In the genomic region with DNA sequence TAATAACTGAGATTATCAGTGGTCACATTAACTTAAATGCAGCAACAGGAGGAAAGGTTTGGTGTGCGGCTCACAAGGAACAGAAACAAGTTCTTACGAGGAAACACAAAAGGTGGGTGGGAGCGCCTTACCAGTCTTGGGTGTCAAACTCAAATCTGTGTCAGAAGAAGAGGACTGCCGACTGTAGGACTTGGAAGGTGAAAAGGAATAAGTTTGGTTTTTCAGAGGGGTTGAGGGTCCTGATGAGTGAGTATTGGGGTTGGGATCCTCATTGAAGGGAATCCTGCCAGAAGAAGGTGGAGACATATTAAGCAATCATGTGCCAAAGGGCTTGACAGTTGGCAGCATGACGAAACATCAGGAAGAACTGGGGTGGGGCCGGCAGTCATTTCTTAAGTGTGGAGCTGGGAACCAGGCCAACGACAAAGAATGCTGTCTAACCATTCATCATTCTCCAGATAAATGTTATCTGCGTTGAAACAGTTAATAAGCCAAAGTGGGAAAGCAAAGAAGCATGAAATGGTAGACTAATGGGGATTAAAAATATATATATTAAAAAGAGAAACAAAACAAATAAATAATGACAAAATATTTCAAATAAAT, we compare ENCODE assay signal across 12 mouse cellular contexts. TPM values are rescaled to one million over a fixed set of nuclear protein-coding genes. Genes with fewer than 3 reads are reported as not detected.
DNase-seq lines count a peak whose midpoint lies in the region; ATAC-seq and TF ChIP-seq lines count a peak whose summit lies in the region.
"Had no signal": no experiment of that assay in that cellular context is flagged by ENCODE, and none has a peak within 500 bp of the region (broad histone marks: within the 10 kb centered on the region; RNA-seq: fewer than 3 reads in every experiment).

No protein-coding gene starts in this region.

- H3K4me1 ChIP-seq in kidney, embryonic 14.5 days (ENCODE audit: control insufficient read depth, insufficient read depth, low read length), result no peaks in the 10 kb centered on the region; the same call in 1 of the 2 replicates
- no peaks in the 10 kb centered on the region for H3K4me1 ChIP-seq in thymus, adult 2 months (replicated peaks; ENCODE audit: control insufficient read depth, insufficient read depth, low read length)
- no peaks in the 10 kb centered on the region for H3K4me1 ChIP-seq in midbrain, embryonic 10.5 days
- H3K4me1 ChIP-seq: embryonic facial prominence, embryonic 12.5 days had no signal

- H3K9ac ChIP-seq in kidney, embryonic 14.5 days (ENCODE audit: low read depth, low read length), result no peak overlapping the region
- H3K9ac ChIP-seq: embryonic facial prominence, embryonic 12.5 days had no signal

- H3K4me3 ChIP-seq in kidney, embryonic 14.5 days (ENCODE audit: low read length), result no peak overlapping the region
- no peak overlapping the region for H3K4me3 ChIP-seq in thymus, adult 2 months (ENCODE audit: control insufficient read depth, insufficient read depth, low read length)
- H3K4me3 ChIP-seq in midbrain, embryonic 10.5 days, result no peak overlapping the region
- H3K4me3 ChIP-seq: embryonic facial prominence, embryonic 12.5 days had no signal

- no peak for TF ChIP-seq CTCF in thymus, adult 2 months (IDR thresholded peaks at IDR 0.05; ENCODE audit: borderline replicate concordance, control insufficient read depth, extremely low read depth, insufficient read depth, low read length, poor library complexity)

- no peaks in the 10 kb centered on the region for H3K9me3 ChIP-seq in kidney, embryonic 14.5 days (ENCODE audit: control insufficient read depth, low read length)
- no peaks in the 10 kb centered on the region for H3K9me3 ChIP-seq in midbrain, embryonic 10.5 days (replicated peaks)
- H3K9me3 ChIP-seq: embryonic facial prominence, embryonic 12.5 days had no signal

- WGBS in kidney, embryonic 14.5 days, result 75% methylated on average over 8 of the region's 8 CpGs
- WGBS in thymus, adult 2 months, result 89% methylated on average over 8 of the region's 8 CpGs
- 94% methylated on average over 8 of the region's 8 CpGs for WGBS in midbrain, embryonic 10.5 days

- TF ChIP-seq POLR2A in thymus, adult 2 months (IDR thresholded peaks at IDR 0.05; ENCODE audit: control insufficient read depth, extremely low read depth, insufficient read depth, low read length, poor library complexity), result no peak

- peaks cover 44% of the 10 kb centered on the region for H3K36me3 ChIP-seq in kidney, embryonic 14.5 days (ENCODE audit: control insufficient read depth, insufficient read depth, low read length)
- peaks cover 33% of the 10 kb centered on the region for H3K36me3 ChIP-seq in thymus, adult 2 months (ENCODE audit: control insufficient read depth, insufficient read depth, low read length)
- H3K36me3 ChIP-seq in midbrain, embryonic 10.5 days, result peaks cover 67% of the 10 kb centered on the region

- H3K27me3 ChIP-seq in kidney, embryonic 14.5 days (ENCODE audit: control insufficient read depth, insufficient read depth, low read length), result no peaks in the 10 kb centered on the region
- no peaks in the 10 kb centered on the region for H3K27me3 ChIP-seq in thymus, adult 2 months (ENCODE audit: control insufficient read depth, insufficient read depth, low read length)
- H3K27me3 ChIP-seq in midbrain, embryonic 10.5 days (ENCODE audit: low read depth, poor library complexity, severe bottlenecking), result no peaks in the 10 kb centered on the region
- H3K27me3 ChIP-seq: embryonic facial prominence, embryonic 12.5 days had no signal

- no peak overlapping the region for H3K27ac ChIP-seq in kidney, embryonic 14.5 days (ENCODE audit: low read depth, low read length)
- H3K27ac ChIP-seq in thymus, adult 2 months (ENCODE audit: control insufficient read depth, insufficient read depth, low read length), result no peak overlapping the region
- H3K27ac ChIP-seq in midbrain, embryonic 10.5 days (replicated peaks), result no peak overlapping the region
- H3K27ac ChIP-seq: embryonic facial prominence, embryonic 12.5 days; hindbrain, postnatal 0 days had no signal

- ATAC-seq in kidney, embryonic 14.5 days (ENCODE audit: low FRiP score, low TSS enrichment), result no peak
- no peak for ATAC-seq in activated CD4-positive, CD25-positive, alpha-beta regulatory T cell, adult 4 months
- ATAC-seq: hindbrain, postnatal 0 days had no signal

- peak; percentile 38 for DNase-seq in kidney, adult 11 months
- peak; percentile 41 for DNase-seq in adrenal gland, postnatal 10 days
- peak; percentile 53 for DNase-seq in kidney, postnatal 10 days
- peak; percentile 69 to 70 for DNase-seq in lung, postnatal 4 days
- DNase-seq in thymus, adult 2 months, result no peak
- no peak for DNase-seq in midbrain, embryonic 10.5 days (ENCODE audit: low spot score)
- DNase-seq: gastrocnemius, postnatal 10 days; right cerebral cortex, postnatal 14 days had no signal

- no peak overlapping the region for H3K4me2 ChIP-seq in kidney, embryonic 14.5 days (replicated peaks; ENCODE audit: low read depth, low read length)
- H3K4me2 ChIP-seq: embryonic facial prominence, embryonic 12.5 days had no signal

RNA-seq across cellular contexts. Expression of a gene that starts 27.4 kb away (rescaled TPM):
- polyA plus RNA-seq in kidney, embryonic 14.5 days (2014; fragmentation: Nextera tagmentation; extraction: Ambion mirVana), result 16.8 and 34.5 TPM in 2 replicates
- total RNA-seq in adrenal gland, postnatal 10 days (2021), result 10 to 100 TPM; 19.5 to 34.9 TPM
- polyA plus RNA-seq in thymus, adult 2 months (2012; rRNA removed), result 34.9 and 36.2 TPM in 2 replicates
- polyA plus RNA-seq in midbrain, embryonic 10.5 days (2016; fragmentation: Nextera tagmentation; extraction: Ambion mirVana), result 35.8 and 40.8 TPM in 2 replicates
- 10 to 100 TPM; 53.0 to 58.6 TPM for polyA plus RNA-seq in activated CD4-positive, CD25-positive, alpha-beta regulatory T cell, adult 4 months (2017; shearing (Covaris generic))

Comparison
In these comparisons a context has a peak if more than half of its experiments do, and no peak if none do; other contexts are left out.
1. DNase-seq: peak in kidney, adult 11 months (single experiment), adrenal gland, postnatal 10 days (single experiment), kidney, postnatal 10 days (single experiment) and lung, postnatal 4 days (2 of 2); none in thymus, adult 2 months (single experiment) and midbrain, embryonic 10.5 days (single experiment).